Comparison of ENCODE assay signal across 8 mouse cellular contexts in the genomic region with DNA sequence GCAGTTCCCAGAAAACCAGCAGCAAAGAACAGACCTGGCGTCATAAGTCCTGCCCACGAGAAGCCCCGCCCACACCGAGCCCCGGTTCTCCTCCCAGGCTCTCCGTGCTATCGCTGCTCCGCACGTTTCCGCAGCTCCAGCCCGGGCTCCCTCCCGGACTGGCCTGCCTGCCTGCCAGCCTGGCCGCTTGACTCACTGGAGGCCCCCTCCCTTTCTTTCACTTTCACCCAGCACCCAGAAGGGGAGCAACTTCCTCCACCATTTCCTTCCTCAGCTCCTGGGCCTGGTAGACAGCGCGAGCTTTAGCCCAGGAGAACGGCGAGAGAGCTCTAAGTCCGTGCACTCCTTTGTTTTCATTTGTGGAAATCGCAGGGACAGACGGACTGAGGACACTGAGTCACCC. TPM values are rescaled to one million over a fixed set of nuclear protein-coding genes. Genes with fewer than 3 reads are reported as not detected.
A peak's percentile ranks its signal among the peaks of the same experiment; 100 is the strongest.
DNase-seq lines count a peak whose midpoint lies in the region; ATAC-seq and TF ChIP-seq lines count a peak whose summit lies in the region.

No protein-coding gene starts in this region.

- H3K27ac ChIP-seq in gastrocnemius, adult 2 months: peak overlapping the region; percentile 94

- intact Hi-C loops in gastrocnemius, adult 2 months (cut with DNase I): loop anchor here (2.0 to 5.0 kb wide), 3 partner anchors 17 to 42 kb away; a partner anchor contains a TSS
- intact Hi-C loops in left cerebral cortex, postnatal 14 days (cut with DNase I): loop anchor here (5.0 kb wide), 1 partner anchor 42 kb away; a partner anchor contains a TSS

- H3K4me3 ChIP-seq in gastrocnemius, adult 2 months: peak overlapping the region; percentile 76

- peak; percentile 78 for ATAC-seq in activated CD4-positive, CD25-positive, alpha-beta regulatory T cell, adult 4 months
- peak; percentile 84 for ATAC-seq in common myeloid progenitor, adult 5-6 weeks (replicated peaks; ENCODE audit: low read depth, poor library complexity, severe bottlenecking)
- peak; percentile 89 for ATAC-seq in megakaryocyte-erythroid progenitor cell, adult 5-6 weeks (replicated peaks; ENCODE audit: low FRiP score, low TSS enrichment, poor library complexity, severe bottlenecking)

- no peak for TF ChIP-seq CTCF in gastrocnemius, adult 2 months (IDR thresholded peaks at IDR 0.05)

- peak; percentile 93 for DNase-seq in gastrocnemius, adult 2 months
- DNase-seq in induced T-regulatory cell, adult 2 months (ENCODE audit: low read depth): peak; percentile 92
- peak; percentile 78 to 81 for DNase-seq in left cerebral cortex, postnatal 14 days (ENCODE audit: low spot score in 2 of 2)
- peak; percentile 87 for DNase-seq in right cerebral cortex, postnatal 25 days
- DNase-seq in yolk sac, embryonic 10.5 days (ENCODE audit: low spot score): peak; percentile 92

RNA-seq across cellular contexts. Expression of a gene that starts 27.4 kb away (rescaled TPM):
- not detected for polyA plus RNA-seq in activated CD4-positive, CD25-positive, alpha-beta regulatory T cell, adult 4 months (2017; shearing (Covaris generic))
- 0.58 and 0.64 TPM in 2 replicates for total RNA-seq in common myeloid progenitor, adult 5-6 weeks (2017)
- total RNA-seq in gastrocnemius, adult 2 months (2021): under 1 TPM; 0.10 to 0.17 TPM
- total RNA-seq in left cerebral cortex, postnatal 14 days (2021): 1 to 10 TPM; 5.8 to 6.8 TPM
- total RNA-seq in megakaryocyte-erythroid progenitor cell, adult 5-6 weeks (2014; fragmentation: Nextera tagmentation): not detected in 2 replicates
- 1.2 TPM in 1 of 2 replicates, not detected in the other for total RNA-seq in megakaryocyte-erythroid progenitor cell, adult 5-6 weeks (2017)

RNA-seq across cellular contexts. Expression of a gene that starts 43.0 kb away (rescaled TPM):
- 1 to 10 TPM; 6.8 to 7.1 TPM for polyA plus RNA-seq in activated CD4-positive, CD25-positive, alpha-beta regulatory T cell, adult 4 months (2017; shearing (Covaris generic))
- total RNA-seq in common myeloid progenitor, adult 5-6 weeks (2017): 13.0 and 15.1 TPM in 2 replicates
- total RNA-seq in gastrocnemius, adult 2 months (2021): 10 to 100 TPM; 10.2 to 11.9 TPM
- total RNA-seq in left cerebral cortex, postnatal 14 days (2021): 10 to 100 TPM; 12.6 to 18.6 TPM
- 29.6 and 42.1 TPM in 2 replicates for total RNA-seq in megakaryocyte-erythroid progenitor cell, adult 5-6 weeks (2014; fragmentation: Nextera tagmentation)
- 12.9 and 13.2 TPM in 2 replicates for total RNA-seq in megakaryocyte-erythroid progenitor cell, adult 5-6 weeks (2017)

Comparison
In these comparisons a context has a peak if more than half of its experiments do, and no peak if none do; other contexts are left out.
1. Peak in every context shown above with its lines: DNase-seq, ATAC-seq, H3K4me3 ChIP-seq and H3K27ac ChIP-seq.